Mouse (Mus musculus) embryonic facial prominence, embryonic 11.5 days (tissue): ENCODE measurements around the gene Zfp385b. TPM values are rescaled to one million over a fixed set of nuclear protein-coding genes. Genes with fewer than 3 reads are reported as not detected.

ENCODE experiments used
- ATAC-seq: fragments of 200-750 bp; cut with Nextera tagmentation; replicated peaks from 2 replicates; pipeline ENCODE4 v1.8.0; 2017; ENCODE audit warnings: low read depth; ENCODE audit not compliant: insufficient number of reproducible peaks, low FRiP score, low TSS enrichment
- DNase-seq: peaks from one replicate; pipeline ENCODE4 v3.0.0-alpha.2; 2015; ENCODE audit warnings: low spot score
- H3K27ac ChIP-seq: fragments of 300-500 bp; sonication (generic); replicated peaks from 2 replicates; pipeline ENCODE4 v1.5.1; 2014; ENCODE audit warnings: mild to moderate bottlenecking, low read depth, low read length, control low read depth
- H3K27me3 ChIP-seq: fragments of 300-500 bp; sonication (generic); 2 replicates; pipeline ENCODE4 v1.6.1; 2014; ENCODE audit warnings: mild to moderate bottlenecking, low read length, moderate library complexity, mixed read lengths; ENCODE audit not compliant: control insufficient read depth, insufficient read depth
- H3K36me3 ChIP-seq: fragments of 300-500 bp; sonication (generic); replicated peaks from 2 replicates; pipeline ENCODE4 v1.6.1; 2014; ENCODE audit warnings: low read depth, mild to moderate bottlenecking, low read length, moderate library complexity, mixed read lengths; ENCODE audit not compliant: control insufficient read depth, insufficient read depth
- H3K4me1 ChIP-seq: fragments of 300-500 bp; sonication (generic); 2 replicates; pipeline ENCODE4 v1.6.1; 2014; ENCODE audit warnings: low read length, mixed read lengths; ENCODE audit not compliant: control insufficient read depth, insufficient read depth
- H3K4me2 ChIP-seq: fragments of 300-500 bp; sonication (generic); 2 replicates; pipeline ENCODE4 v1.6.1; 2014; ENCODE audit warnings: low read depth, mild to moderate bottlenecking, control low read depth, low read length, moderate library complexity
- H3K4me3 ChIP-seq: fragments of 300-500 bp; sonication (generic); 2 replicates; pipeline ENCODE4 v1.5.1; 2014; ENCODE audit warnings: low read depth, low read length, control low read depth
- H3K9ac ChIP-seq: fragments of 300-500 bp; sonication (generic); replicated peaks from 2 replicates; pipeline ENCODE4 v1.6.1; 2014; ENCODE audit warnings: mild to moderate bottlenecking, control low read depth, low read length
- H3K9me3 ChIP-seq: fragments of 300-500 bp; sonication (generic); replicated peaks from 2 replicates; pipeline ENCODE4 v1.6.1; 2016; ENCODE audit warnings: mild to moderate bottlenecking, low read length, inconsistent platforms, mixed read lengths; ENCODE audit not compliant: control insufficient read depth
- WGBS: fragments of 180-500 bp; shearing (Covaris S2); extraction: QIAGEN DNeasy Blood & Tissue Kit; methylation state at CpG from one replicate; pipeline ENCODE4 v1.1.7; 2014; 5-methylcytosine and 5-hydroxymethylcytosine counted together
- polyA plus RNA-seq: library from polyadenylated mRNA; unstranded; fragments of >200 nt; fragmentation: Nextera tagmentation; extraction: Ambion mirVana; gene quantifications from 2 replicates; pipeline ENCODE4 v1.2.1, GENCODE M21; 2014

Zfp385b gene
- polyA plus RNA-seq, 1 experiment from 2014 or later = 1.7 TPM

DNA sequence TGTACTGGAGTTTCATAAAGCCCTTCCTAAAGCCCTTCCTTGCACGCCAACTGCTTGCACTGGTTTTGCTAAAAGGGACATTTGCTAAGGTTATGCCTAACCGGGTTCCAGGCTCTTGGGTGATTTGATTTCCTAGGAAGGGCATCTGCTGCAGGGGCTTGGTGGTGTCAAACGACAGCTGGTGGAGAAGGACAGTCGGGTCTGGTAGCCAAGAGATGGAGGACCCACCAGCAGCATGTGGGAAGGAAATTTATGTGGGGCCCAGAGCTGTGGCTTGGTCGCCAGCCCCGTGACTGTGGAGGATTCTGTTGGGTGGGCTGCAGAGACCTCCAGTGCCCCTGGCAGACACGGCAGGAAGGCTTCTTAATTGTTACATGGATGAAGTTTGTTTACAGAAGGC, 348.7 kb downstream of the Zfp385b start:
- ATAC-seq (no peak), DNase-seq (no peak)
- no peaks in the 10 kb centered on the region for H3K4me1 ChIP-seq
- H3K36me3 ChIP-seq = no peaks in the 10 kb centered on the region
- no peak overlapping the region for H3K27ac ChIP-seq
- WGBS = 71% methylated on average over 7 of the region's 7 CpGs
- H3K4me2 ChIP-seq = no peak overlapping the region
- no peak overlapping the region for H3K4me3 ChIP-seq
- no peak overlapping the region for H3K9ac ChIP-seq
- H3K27me3 ChIP-seq = no peaks in the 10 kb centered on the region
- no peaks in the 10 kb centered on the region for H3K9me3 ChIP-seq

DNA sequence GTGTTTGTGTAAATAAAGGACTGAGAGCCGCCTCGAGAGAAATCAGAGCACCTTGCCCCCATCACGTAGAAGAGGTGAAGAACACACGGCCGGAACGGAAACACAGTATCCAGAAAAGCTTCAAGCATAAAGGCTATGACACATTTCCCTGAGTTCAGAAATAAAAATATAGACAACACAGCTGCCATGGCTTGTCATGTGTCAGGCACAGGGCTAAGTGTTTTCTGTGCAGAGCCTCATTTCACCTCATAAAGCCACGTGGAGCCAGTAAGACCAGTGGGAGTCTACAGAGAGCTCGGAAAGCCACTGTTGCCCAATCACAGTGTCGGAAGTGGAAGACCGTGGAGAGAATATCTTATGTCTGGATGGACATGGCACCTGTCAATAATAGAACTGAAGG, 358.0 kb downstream of the Zfp385b start:
- no peak overlapping the region for H3K4me2 ChIP-seq
- H3K4me1 ChIP-seq = no peaks in the 10 kb centered on the region
- H3K9me3 ChIP-seq = no peaks in the 10 kb centered on the region
- DNase-seq = no peak
- H3K4me3 ChIP-seq = no peak overlapping the region
- 90% methylated on average over 10 of the region's 10 CpGs for WGBS
- ATAC-seq = no peak
- H3K36me3 ChIP-seq = no peaks in the 10 kb centered on the region
- H3K9ac ChIP-seq = no peak overlapping the region
- no peaks in the 10 kb centered on the region for H3K27me3 ChIP-seq
- H3K27ac ChIP-seq = no peak overlapping the region

DNA sequence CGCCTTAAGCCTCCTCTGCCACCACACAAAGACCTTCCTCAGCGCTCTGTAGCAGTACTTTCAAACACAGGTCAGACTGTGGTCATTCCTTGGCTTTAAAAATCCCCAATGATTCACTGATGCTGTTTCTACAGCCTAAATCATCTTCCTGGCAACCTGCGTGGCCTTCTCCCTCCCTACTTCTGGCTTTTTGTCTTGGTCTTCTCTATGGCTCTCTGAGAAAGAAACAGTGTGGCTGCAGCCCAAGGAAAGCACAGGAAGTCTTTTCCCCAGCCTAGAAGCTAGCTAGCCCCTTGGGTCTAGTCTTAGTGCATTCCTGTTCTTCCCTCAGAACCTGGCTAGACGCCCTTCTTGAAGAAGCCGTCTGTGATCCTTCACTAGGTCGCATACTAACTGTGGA, 359.4 kb downstream of the Zfp385b start:
- Histone ChIP-seq H3K9ac (no peak overlapping the region), H3K27me3 (no peaks in the 10 kb centered on the region), H3K4me1 (no peaks in the 10 kb centered on the region), H3K27ac (no peak overlapping the region), H3K4me3 (no peak overlapping the region), H3K4me2 (no peak overlapping the region), H3K36me3 (no peaks in the 10 kb centered on the region), H3K9me3 (no peaks in the 10 kb centered on the region)
- WGBS = 84% methylated on average over 6 of the region's 6 CpGs
- ATAC-seq (no peak), DNase-seq (no peak)

DNA sequence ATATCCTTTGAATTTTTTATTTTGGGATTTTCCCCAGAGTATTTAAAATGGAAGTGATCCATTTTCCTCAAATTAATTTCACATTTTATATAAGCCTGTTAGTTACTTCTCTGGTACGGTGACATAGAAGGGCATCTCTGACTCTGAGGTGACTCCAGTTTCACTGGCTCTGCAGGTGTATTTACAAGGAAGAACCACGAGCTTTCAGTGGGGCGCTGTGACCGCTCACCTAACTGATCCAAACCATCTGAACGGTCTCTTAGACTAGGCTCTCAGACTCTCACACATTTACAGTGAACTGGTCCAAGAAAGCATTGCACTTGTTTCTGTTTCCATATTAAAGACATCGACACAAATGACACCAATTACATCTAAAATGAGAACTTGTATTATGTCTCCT, 361.0 kb downstream of the Zfp385b start:
- 82% methylated on average over 6 of the region's 6 CpGs for WGBS
- no peak for DNase-seq
- Histone ChIP-seq H3K4me3 (no peak overlapping the region), H3K27me3 (no peaks in the 10 kb centered on the region), H3K4me1 (no peaks in the 10 kb centered on the region), H3K36me3 (no peaks in the 10 kb centered on the region), H3K9ac (no peak overlapping the region), H3K4me2 (no peak overlapping the region), H3K9me3 (no peaks in the 10 kb centered on the region), H3K27ac (no peak overlapping the region)
- no peak for ATAC-seq

DNA sequence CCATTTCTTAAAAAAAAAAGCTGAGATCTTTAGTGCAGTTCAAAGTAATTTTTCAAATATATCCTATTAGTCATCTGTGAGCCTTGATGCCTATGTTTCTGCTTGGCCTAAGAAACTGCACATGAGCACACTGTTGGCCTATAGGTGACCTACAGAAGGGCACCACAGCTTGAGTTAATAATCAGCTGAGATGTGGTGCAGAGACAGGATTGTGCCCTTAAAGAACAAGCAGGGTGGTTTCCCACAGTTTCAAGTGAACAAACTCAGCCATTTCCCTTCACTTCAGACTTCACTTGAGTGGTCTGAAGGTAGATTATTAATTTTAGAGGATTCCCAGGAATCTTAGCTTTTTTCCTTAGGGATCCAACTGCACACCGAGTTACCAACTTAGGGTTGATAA, 362.3 kb downstream of the Zfp385b start:
- H3K27ac ChIP-seq = no peak overlapping the region
- no peak for DNase-seq
- no peaks in the 10 kb centered on the region for H3K36me3 ChIP-seq
- no peak for ATAC-seq
- H3K4me3 ChIP-seq = no peak overlapping the region
- H3K9me3 ChIP-seq = no peaks in the 10 kb centered on the region
- no peaks in the 10 kb centered on the region for H3K27me3 ChIP-seq
- H3K4me2 ChIP-seq = no peak overlapping the region
- 74% methylated on average over 1 of the region's 1 CpGs for WGBS
- H3K9ac ChIP-seq = no peak overlapping the region
- H3K4me1 ChIP-seq = no peaks in the 10 kb centered on the region

DNA sequence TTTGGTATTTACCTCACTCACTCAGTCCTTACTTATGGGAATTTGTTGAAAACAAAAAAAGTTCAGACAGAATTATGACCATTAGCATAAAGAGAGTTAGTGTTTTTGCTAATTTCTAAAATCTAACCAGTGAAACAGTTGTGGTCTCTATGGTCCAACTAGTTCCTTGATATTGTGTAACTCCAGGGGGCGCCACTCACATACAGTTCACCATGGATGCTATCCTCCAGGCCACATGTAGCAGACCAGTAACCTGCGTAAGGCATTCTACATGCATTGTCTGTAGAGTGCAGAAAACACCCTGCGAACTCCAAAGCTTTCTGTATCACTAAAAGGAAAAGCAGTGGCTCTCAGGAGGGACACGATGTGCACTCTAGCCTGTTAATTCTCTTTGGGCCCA, 362.8 kb downstream of the Zfp385b start:
- no peak overlapping the region for H3K9ac ChIP-seq
- ATAC-seq (no peak), DNase-seq (peak; percentile 67)
- H3K27me3 ChIP-seq = no peaks in the 10 kb centered on the region
- H3K9me3 ChIP-seq = no peaks in the 10 kb centered on the region
- no peak overlapping the region for H3K27ac ChIP-seq
- H3K4me2 ChIP-seq = no peak overlapping the region
- WGBS = 43% methylated on average over 4 of the region's 4 CpGs
- no peaks in the 10 kb centered on the region for H3K4me1 ChIP-seq
- no peaks in the 10 kb centered on the region for H3K36me3 ChIP-seq
- H3K4me3 ChIP-seq = no peak overlapping the region

DNA sequence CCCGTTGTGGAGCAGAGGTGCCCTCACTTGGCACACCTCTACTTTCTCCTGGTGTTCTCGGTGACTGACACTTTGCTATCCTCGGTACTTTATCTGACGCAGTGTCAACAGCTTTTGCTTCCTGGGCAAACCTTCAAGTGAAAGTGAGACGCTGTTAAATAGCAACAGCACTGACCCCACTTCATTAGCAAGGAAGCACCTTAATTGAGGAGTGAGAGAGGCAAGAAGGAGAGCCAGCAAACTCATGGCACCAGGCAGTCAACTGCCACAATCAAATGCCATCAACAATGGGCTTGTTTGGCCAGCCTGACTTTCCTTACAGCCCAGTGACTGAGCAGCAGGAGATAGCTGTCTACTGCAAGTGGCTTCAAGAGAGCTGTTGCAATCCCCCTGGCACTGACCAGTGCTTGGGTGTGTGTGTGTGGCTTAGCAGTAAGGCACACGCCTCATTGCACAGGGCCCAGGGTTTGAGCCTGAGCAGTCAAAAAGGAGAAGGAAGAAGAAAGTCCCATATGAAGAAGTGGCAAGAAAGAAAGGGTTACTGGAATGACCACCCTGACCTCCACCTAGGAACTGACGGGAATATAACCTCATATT, 365.0 kb downstream of the Zfp385b start:
- WGBS = 79% methylated on average over 7 of the region's 7 CpGs
- no peak for DNase-seq
- Histone ChIP-seq H3K27ac (no peak overlapping the region), H3K9ac (no peak overlapping the region), H3K4me3 (no peak overlapping the region), H3K27me3 (no peaks in the 10 kb centered on the region), H3K9me3 (no peaks in the 10 kb centered on the region), H3K36me3 (no peaks in the 10 kb centered on the region), H3K4me1 (no peaks in the 10 kb centered on the region), H3K4me2 (no peak overlapping the region)
- no peak for ATAC-seq

DNA sequence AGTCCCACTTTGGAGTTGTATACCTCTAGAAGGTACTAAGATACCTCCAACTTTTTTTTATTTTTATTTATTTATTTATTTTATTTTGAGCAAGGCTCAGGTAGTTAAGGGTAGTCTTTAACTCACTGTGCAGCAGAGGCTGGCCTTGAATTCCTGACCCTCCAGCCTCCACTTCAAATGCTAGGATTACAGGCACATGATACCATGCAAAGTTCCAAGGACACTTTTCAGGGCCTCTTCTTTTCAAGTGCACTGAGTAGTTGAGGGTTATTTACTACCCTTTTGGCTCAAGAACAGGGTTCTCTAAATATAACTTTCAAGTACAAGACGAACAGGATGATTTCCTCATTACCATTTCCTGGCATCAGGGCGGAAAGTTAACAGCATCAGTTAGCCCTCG, 365.7 kb downstream of the Zfp385b start:
- DNase-seq (no peak), ATAC-seq (no peak)
- H3K27ac ChIP-seq = no peak overlapping the region
- no peaks in the 10 kb centered on the region for H3K9me3 ChIP-seq
- WGBS = 64% methylated on average over 3 of the region's 3 CpGs
- H3K36me3 ChIP-seq = no peaks in the 10 kb centered on the region
- H3K4me3 ChIP-seq = no peak overlapping the region
- H3K4me2 ChIP-seq = no peak overlapping the region
- no peaks in the 10 kb centered on the region for H3K27me3 ChIP-seq
- H3K9ac ChIP-seq = no peak overlapping the region
- H3K4me1 ChIP-seq = no peaks in the 10 kb centered on the region
